Mouse (Mus musculus) myocyte (in vitro differentiated cells): ENCODE measurements at regions not wholly inside any gene's neighbourhood (a gene's known extent, or its start where the extent isn't known, plus 50 kb on each side); places are given as distances from the start of the nearest gene placed in this dataset.

Experiments used
- E2F4 ChIP-seq: IDR thresholded peaks from one replicate; pipeline ENCODE4 v1.6.1; 2011; ENCODE audit warnings: mild to moderate bottlenecking, control low read depth, moderate library complexity; ENCODE audit not compliant: insufficient read depth
- MYOD1 ChIP-seq, 3 experiments: IDR thresholded peaks; one replicate each; pipeline ENCODE4 v1.6.1; 2011; ENCODE audit warnings: control low read depth in 2 of 3, low read depth in 2 of 3, mild to moderate bottlenecking in 2 of 3, moderate library complexity in 1 of 3; ENCODE audit not compliant: insufficient read length in 2 of 3, control insufficient read depth in 1 of 3
- POLR2A ChIP-seq: IDR thresholded peaks from one replicate; pipeline ENCODE4 v1.6.1; 2011; ENCODE audit warnings: low read depth, mild to moderate bottlenecking, control low read depth, moderate library complexity; ENCODE audit not compliant: insufficient read length
- TCF12 ChIP-seq: IDR thresholded peaks from one replicate; pipeline ENCODE4 v1.6.1; 2011; ENCODE audit warnings: mild to moderate bottlenecking, control low read depth; ENCODE audit not compliant: poor library complexity, insufficient read depth, severe bottlenecking
- USF1 ChIP-seq: IDR thresholded peaks from one replicate; pipeline ENCODE4 v1.6.1; 2011; ENCODE audit warnings: low read depth, mild to moderate bottlenecking, control low read depth, moderate library complexity

DNA sequence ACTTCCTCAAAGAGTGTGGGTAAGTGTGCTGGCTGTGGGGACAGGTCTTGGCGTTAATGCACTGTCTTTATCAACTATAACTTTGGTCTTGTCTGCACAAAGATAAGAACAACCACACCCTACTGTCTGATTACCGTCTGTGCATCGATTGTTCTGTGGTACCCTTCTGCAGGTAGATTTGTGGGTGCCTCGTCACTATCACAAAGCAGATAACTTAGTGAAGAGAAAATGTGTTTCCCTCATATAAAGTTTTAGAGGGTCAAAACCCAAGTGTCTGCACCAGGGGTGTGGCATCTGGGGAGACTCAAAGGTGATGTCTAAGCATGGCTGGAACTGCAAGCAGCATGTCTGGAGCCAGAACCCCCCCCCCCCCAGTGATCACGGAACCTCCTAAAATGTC, 259.4 kb downstream of the Gm49356 start:
- TF ChIP-seq USF1 (no peak), POLR2A (no peak), MYOD1 (IDR thresholded peaks at IDR 0.05; ENCODE audit: control insufficient read depth in 1 of 3, insufficient read length in 2 of 3, low read depth in 2 of 3) (no peak), E2F4 (no peak), TCF12 (no peak)
